Mouse (Mus musculus) retina, postnatal 1 day (tissue): ENCODE data around the gene Rab32.
A peak's percentile ranks its signal among the peaks of the same experiment; 100 is the strongest.
"Not testable (repeated sequence)": the region's sequence is repeated elsewhere in the genome, so short reads cannot be mapped to it uniquely, and the experiment has no call there.

Source experiments
- DNase-seq: peaks from one replicate; pipeline ENCODE4 v3.0.0-alpha.2; 2012

The Rab32 gene

GRCm38 (mm10) chr10:10557570-10558336 is at the start of gene Rab32:
Rab32 (minus strand) TSS chr10:10558265.
- DNase-seq, result peak; percentile 90

- DNase-seq, result no peak
These were observed 42.7 kb upstream of the Rab32 start for GRCm38 (mm10) chr10:10600771-10601170.

- not testable (repeated sequence) for DNase-seq
These were observed 39.4 kb upstream of the Rab32 start for GRCm38 (mm10) chr10:10597495-10597894.

GRCm38 (mm10) chr10:10580811-10581210 is 22.7 kb upstream of the Rab32 start:
- no peak for DNase-seq

- no peak for DNase-seq
These were observed 21.8 kb upstream of the Rab32 start for GRCm38 (mm10) chr10:10579821-10580220.

DNA sequence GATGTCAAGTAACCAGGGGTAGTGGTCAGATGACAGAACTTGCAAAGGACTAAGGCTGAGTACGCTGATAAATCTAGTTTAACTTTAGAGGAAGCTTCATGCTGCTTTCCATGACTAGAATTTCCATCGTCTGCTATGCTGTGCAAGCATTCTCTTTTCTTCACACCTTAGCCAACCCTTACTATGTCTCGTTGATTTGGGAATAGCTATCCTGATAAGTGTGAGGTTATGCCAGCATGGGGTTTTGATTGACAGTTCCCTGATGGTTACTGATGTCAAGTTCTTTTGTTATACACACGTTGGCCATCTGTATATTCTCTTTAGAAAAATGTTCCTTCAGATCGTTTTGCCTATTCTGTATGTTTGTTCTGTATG is 259 bp upstream of the Rab32 start:
- no peak for DNase-seq

DNA sequence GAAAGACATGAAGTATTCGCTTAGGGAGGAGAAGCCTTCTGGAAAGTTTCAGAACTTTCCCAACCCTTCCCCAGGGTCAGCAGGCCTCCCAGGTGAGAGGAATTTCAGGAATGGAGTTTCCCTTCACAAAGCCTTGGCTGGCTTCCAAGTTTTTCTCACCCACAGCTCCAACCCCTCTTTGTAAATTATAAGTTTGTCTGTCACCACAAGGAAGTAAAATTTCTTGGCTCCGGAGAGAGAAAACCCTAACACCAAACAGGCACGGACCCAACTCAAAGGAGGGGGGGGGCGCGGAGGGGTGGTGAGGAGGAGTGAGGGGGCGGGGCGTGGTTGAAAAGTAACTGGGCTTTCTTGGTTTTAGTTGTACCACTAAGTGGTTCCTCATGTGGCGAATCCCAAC is 980 bp downstream of the Rab32 start:
- DNase-seq, result peak; percentile 31

GRCm38 (mm10) chr10:10555676-10556075 is 2.4 kb downstream of the Rab32 start:
- no peak for DNase-seq

DNA sequence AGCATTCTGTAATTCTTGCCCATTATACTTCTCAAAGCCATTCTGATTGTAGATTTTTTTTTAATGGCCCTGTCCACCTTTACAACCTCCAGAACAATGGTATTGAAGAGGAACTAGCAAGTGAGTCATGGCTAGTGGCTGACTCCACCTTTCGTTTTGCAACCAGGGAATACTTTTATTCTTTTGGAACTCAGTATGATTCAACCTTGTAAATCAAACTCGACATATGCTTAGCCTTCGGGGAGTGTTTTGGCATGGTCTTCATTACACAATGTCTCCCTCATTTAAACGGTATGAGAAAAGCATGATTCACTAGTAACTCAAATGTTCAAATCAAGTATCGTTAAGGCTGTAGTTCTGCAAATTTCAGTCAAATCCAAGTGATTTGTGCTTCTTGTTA is 2.8 kb downstream of the Rab32 start:
- DNase-seq, result no peak

- no peak for DNase-seq
These were observed 7.9 kb downstream of the Rab32 start for GRCm38 (mm10) chr10:10550134-10550533.

DNA sequence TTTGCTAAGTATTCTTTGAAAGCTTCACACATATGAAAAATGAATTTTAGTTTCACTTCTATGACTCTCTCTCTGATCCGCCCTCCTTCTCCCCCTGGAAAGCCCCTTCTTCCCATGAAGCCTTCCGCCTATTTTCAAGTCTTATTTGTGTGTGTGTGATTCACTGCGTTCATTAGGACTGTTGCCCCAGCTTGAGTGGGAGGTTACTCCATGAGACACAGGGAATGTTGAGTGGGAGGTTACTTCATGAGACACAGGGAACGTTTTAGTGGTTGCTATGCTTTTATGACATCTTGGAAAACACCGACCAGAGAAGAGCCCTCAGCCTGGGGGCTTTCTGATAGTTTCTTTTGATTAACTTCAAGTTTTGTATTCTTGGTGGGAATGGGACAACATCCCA is 11.4 kb downstream of the Rab32 start:
- no peak for DNase-seq

DNA sequence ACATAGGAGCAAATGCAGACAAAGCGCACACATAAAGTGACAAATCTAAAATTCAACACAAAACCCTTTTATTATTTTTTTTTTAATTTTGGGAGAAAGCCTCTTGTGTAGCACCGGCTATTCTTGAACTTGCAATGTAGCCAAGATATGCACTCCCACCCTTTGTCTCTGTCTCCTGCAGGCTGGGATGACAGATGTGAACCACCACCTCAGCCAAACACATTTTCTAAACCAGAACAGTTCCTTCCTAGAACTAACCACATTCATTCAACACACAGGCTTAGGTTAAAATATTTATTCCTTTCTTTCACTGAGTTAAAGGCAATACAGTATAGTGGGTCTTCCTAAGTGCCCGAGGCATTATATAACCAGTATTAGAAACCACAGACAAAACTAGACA is 13.1 kb downstream of the Rab32 start:
- DNase-seq, result no peak
